Mouse (Mus musculus) G1E (cell line): ENCODE data around the gene 4930568D16Rik. TPM values are rescaled to one million over a fixed set of nuclear protein-coding genes. Genes with fewer than 3 reads are reported as not detected.

ENCODE experiments used
- ATAC-seq: 2 replicates; pipeline ENCODE4 v1.8.0; 2016; ENCODE audit warnings: mild to moderate bottlenecking; ENCODE audit not compliant: insufficient number of reproducible peaks, poor library complexity, low FRiP score, severe bottlenecking; ENCODE audit errors: extremely low read depth
- DNase-seq: peaks from one replicate; pipeline ENCODE4 v3.0.0; 2012; ENCODE audit warnings: low spot score
- H3K27me3 ChIP-seq: 2 replicates; pipeline ENCODE4 v1.6.1; 2012; ENCODE audit warnings: mild to moderate bottlenecking, low read length, inconsistent platforms; ENCODE audit not compliant: insufficient read depth
- H3K36me3 ChIP-seq: replicated peaks from 2 replicates; pipeline ENCODE3; 2012; ENCODE audit warnings: mild to moderate bottlenecking, inconsistent platforms
- H3K4me1 ChIP-seq: 2 replicates; pipeline ENCODE4 v1.6.1; 2012; ENCODE audit warnings: low read depth, low read length, inconsistent platforms, mixed read lengths; ENCODE audit not compliant: insufficient read depth
- H3K4me3 ChIP-seq: 2 replicates; pipeline ENCODE4 v1.5.1; 2012; ENCODE audit warnings: low read depth, mild to moderate bottlenecking, inconsistent platforms, low read length, moderate library complexity, mixed read lengths
- H3K9me3 ChIP-seq: replicated peaks from 2 replicates; pipeline ENCODE4 v1.6.1; 2012; ENCODE audit warnings: inconsistent platforms
- CTCF ChIP-seq: IDR thresholded peaks from 2 replicates; pipeline ENCODE4 v1.5.1; 2012; ENCODE audit warnings: low read depth, low read length, inconsistent platforms, mixed read lengths
- GATA1 ChIP-seq: IDR thresholded peaks from 2 replicates; pipeline ENCODE4 v1.6.1; 2012; ENCODE audit warnings: borderline replicate concordance, low read length, inconsistent platforms, mixed read lengths
- GATA2 ChIP-seq: IDR thresholded peaks from 2 replicates; pipeline ENCODE4 v1.6.1; 2012; ENCODE audit warnings: low read depth, low read length, inconsistent platforms, borderline replicate concordance
- POLR2AphosphoS5 ChIP-seq: IDR thresholded peaks from 2 replicates; pipeline ENCODE4 v1.6.1; 2012; ENCODE audit warnings: low read depth, low read length, inconsistent platforms; ENCODE audit not compliant: insufficient replicate concordance
- TAL1 ChIP-seq: conservative IDR thresholded peaks from 2 replicates; pipeline ENCODE4 v1.6.1; 2012; ENCODE audit warnings: low read depth, low read length, inconsistent platforms, mixed read lengths
- polyA plus RNA-seq: library from polyadenylated mRNA; stranded (reverse); fragments of >175 nt; gene quantifications from 2 replicates; pipeline ENCODE4 v1.2.3, GENCODE M21; 2012
- total RNA-seq, 2 experiments: library from RNA; stranded (forward) in 1 of 2; stranded (reverse) in 1 of 2; fragments of 200-1000 nt in 1 of 2; fragments of >200 nt in 1 of 2; fragmentation: Nextera tagmentation in 1 of 2; gene quantifications; 2 replicates each; pipeline ENCODE4 v1.2.3; 2014 to 2017

4930568D16Rik gene
- total and polyA plus RNA-seq, 3 experiments = 0.11 TPM; not detected in 2

GRCm38 (mm10) chr2:35409466-35409865 is 41.9 kb upstream of the 4930568D16Rik start:
- H3K4me1 ChIP-seq = peaks cover 9% of the 10 kb centered on the region; the same call in 1 of the 2 replicates
- H3K36me3 ChIP-seq = peaks cover 93% of the 10 kb centered on the region

GRCm38 (mm10) chr2:35408409-35409110 is 41.0 kb upstream of the 4930568D16Rik start:
- no peak for DNase-seq
- Histone ChIP-seq H3K36me3 (peaks cover 91% of the 10 kb centered on the region), H3K27me3 (no peaks in the 10 kb centered on the region)

More at GRCm38 (mm10) chr2:35409466-35409865, 41.9 kb upstream of the 4930568D16Rik start:
- ATAC-seq (no peak), DNase-seq (no peak)
- Histone ChIP-seq H3K4me3 (no peak overlapping the region), H3K9me3 (no peaks in the 10 kb centered on the region), H3K27me3 (no peaks in the 10 kb centered on the region)
- TF ChIP-seq TAL1 (no peak), CTCF (no peak), GATA1 (no peak)

GRCm38 (mm10) chr2:35407878-35408277 is 40.3 kb upstream of the 4930568D16Rik start:
- DNase-seq (no peak), ATAC-seq (no peak)
- peaks cover 9% of the 10 kb centered on the region; the same call in 1 of the 2 replicates for H3K4me1 ChIP-seq
- TF ChIP-seq GATA1 (no peak), POLR2AphosphoS5 (no peak), TAL1 (no peak), GATA2 (no peak), CTCF (no peak)
- H3K36me3 ChIP-seq = peaks cover 87% of the 10 kb centered on the region
- no peaks in the 10 kb centered on the region for H3K27me3 ChIP-seq
- no peaks in the 10 kb centered on the region for H3K9me3 ChIP-seq
- no peak overlapping the region for H3K4me3 ChIP-seq

More at GRCm38 (mm10) chr2:35408409-35409110, 41.0 kb upstream of the 4930568D16Rik start:
- Histone ChIP-seq H3K4me1 (peaks cover 9% of the 10 kb centered on the region; the same call in 1 of the 2 replicates), H3K9me3 (no peaks in the 10 kb centered on the region), H3K4me3 (no peak overlapping the region)
- no peak for ATAC-seq
- TF ChIP-seq POLR2AphosphoS5 = no peak
- no peak for TF ChIP-seq GATA1
- no peak for TF ChIP-seq TAL1
- TF ChIP-seq GATA2 = no peak
- TF ChIP-seq CTCF = no peak

GRCm38 (mm10) chr2:35407266-35407665 is 39.7 kb upstream of the 4930568D16Rik start:
- DNase-seq (no peak), ATAC-seq (no peak)
- H3K9me3 ChIP-seq = no peaks in the 10 kb centered on the region
- TF ChIP-seq CTCF = no peak
- TF ChIP-seq TAL1 = no peak
- TF ChIP-seq POLR2AphosphoS5 = no peak
- TF ChIP-seq GATA2 = no peak
- TF ChIP-seq GATA1 = no peak
- no peak overlapping the region for H3K4me3 ChIP-seq
- H3K27me3 ChIP-seq = no peaks in the 10 kb centered on the region; the same call in 1 of the 2 replicates
- H3K36me3 ChIP-seq = peaks cover 87% of the 10 kb centered on the region
- peaks cover 5% of the 10 kb centered on the region; the same call in 1 of the 2 replicates for H3K4me1 ChIP-seq

GRCm38 (mm10) chr2:35406611-35407010 is 39.1 kb upstream of the 4930568D16Rik start:
- no peak for DNase-seq
- H3K4me3 ChIP-seq = no peak overlapping the region
- TF ChIP-seq POLR2AphosphoS5 = no peak
- TF ChIP-seq GATA2 = no peak
- TF ChIP-seq GATA1 = no peak
- TF ChIP-seq CTCF = no peak
- no peak for TF ChIP-seq TAL1
- no peaks in the 10 kb centered on the region; the same call in 1 of the 2 replicates for H3K27me3 ChIP-seq
- H3K9me3 ChIP-seq = no peaks in the 10 kb centered on the region
- no peak for ATAC-seq
- peaks cover 5% of the 10 kb centered on the region; the same call in 1 of the 2 replicates for H3K4me1 ChIP-seq
- H3K36me3 ChIP-seq = peaks cover 85% of the 10 kb centered on the region

GRCm38 (mm10) chr2:35402391-35402790 is 34.9 kb upstream of the 4930568D16Rik start:
- Histone ChIP-seq H3K4me1 (peaks cover 20% of the 10 kb centered on the region), H3K27me3 (peaks cover 3% of the 10 kb centered on the region; the same call in 1 of the 2 replicates), H3K36me3 (peaks cover 54% of the 10 kb centered on the region), H3K9me3 (no peaks in the 10 kb centered on the region), H3K4me3 (no peak overlapping the region)
- no peak for TF ChIP-seq GATA2
- TF ChIP-seq TAL1 = no peak
- no peak for TF ChIP-seq CTCF
- no peak for TF ChIP-seq POLR2AphosphoS5
- no peak for TF ChIP-seq GATA1
- ATAC-seq = no peak
- DNase-seq = no peak
